Mouse (Mus musculus): ENCODE results near the gene Defb21. TPM values are rescaled to one million over a fixed set of nuclear protein-coding genes. Genes with fewer than 3 reads are reported as not detected.

Defb21 gene
- polyA plus RNA-seq, 1 experiment from 2014 or later, result not detected

DNA sequence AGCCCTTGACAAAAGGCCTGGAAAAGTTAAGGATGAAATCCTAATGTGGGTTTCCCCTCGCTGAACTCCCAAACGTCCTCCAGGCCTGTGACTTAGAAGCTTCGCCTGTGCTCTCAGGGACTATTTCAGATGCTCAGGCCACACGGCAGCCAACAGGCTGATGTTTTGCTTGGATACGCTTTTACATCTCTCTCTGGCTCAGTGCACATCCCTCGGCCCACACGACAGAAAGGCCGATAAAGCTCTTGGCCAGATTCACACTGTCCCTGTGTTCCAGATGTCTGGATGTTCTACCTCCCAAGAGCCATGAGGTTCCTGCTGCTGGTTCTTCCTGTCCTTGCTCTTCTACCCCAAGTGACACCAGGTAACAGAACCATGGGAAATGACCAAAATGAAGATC lies 940 bp downstream of the Defb21 start:
- Histone ChIP-seq H3K36me3 (replicated peaks; ENCODE audit: insufficient read depth, low read length) (no peaks in the 10 kb centered on the region), H3K4me1 (ENCODE audit: insufficient read depth) (no peaks in the 10 kb centered on the region), H3K27ac (ENCODE audit: low read depth) (no peak overlapping the region), H3K4me3 (ENCODE audit: low read depth, low read length) (no peak overlapping the region), H3K9ac (replicated peaks) (no peak overlapping the region), H3K4me2 (ENCODE audit: low read depth, low read length) (no peak overlapping the region), H3K9me3 (ENCODE audit: low read length) (no peaks in the 10 kb centered on the region), H3K27me3 (ENCODE audit: insufficient read depth, low read length) (no peaks in the 10 kb centered on the region)
- no peak for DNase-seq
- ATAC-seq, result no peak
- TF ChIP-seq EP300 (IDR thresholded peaks at IDR 0.05; ENCODE audit: low read depth) (no peak), CTCF (IDR thresholded peaks at IDR 0.05; ENCODE audit: low read depth) (no peak)
- WGBS (ENCODE audit: insufficient replicate concordance), result 77% methylated on average over 8 of the region's 8 CpGs

DNA sequence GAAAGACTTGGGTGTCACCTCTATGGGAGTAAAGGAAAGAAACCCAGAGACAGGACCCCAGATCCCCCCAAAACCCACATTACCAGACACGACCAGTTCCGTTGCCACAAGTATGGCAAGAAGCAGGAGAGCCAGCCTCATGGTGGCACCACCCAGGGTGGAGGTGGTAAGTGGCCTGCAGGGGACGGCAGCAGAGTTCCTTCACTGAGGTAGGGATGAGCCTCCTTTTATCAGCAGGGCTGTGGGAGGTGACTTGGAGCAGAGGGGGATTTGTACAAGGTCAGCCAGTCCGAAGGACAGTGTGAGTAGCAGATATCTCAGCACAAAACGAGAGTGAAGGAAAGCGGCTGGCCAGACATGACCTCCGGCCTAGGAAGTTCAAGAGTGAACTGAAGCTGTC lies 7.6 kb downstream of the Defb21 start, which contains the start of gene Defb19:
TSS of gene Defb19 (minus strand) at position 206 of the 400 bp plus-strand sequence.
- no peak within 1 kb of the TSS for H3K27ac ChIP-seq (ENCODE audit: low read depth)
- TF ChIP-seq CTCF (IDR thresholded peaks at IDR 0.05; ENCODE audit: low read depth) (no peak), EP300 (IDR thresholded peaks at IDR 0.05; ENCODE audit: low read depth) (no peak)
- no peak for ATAC-seq

DNA sequence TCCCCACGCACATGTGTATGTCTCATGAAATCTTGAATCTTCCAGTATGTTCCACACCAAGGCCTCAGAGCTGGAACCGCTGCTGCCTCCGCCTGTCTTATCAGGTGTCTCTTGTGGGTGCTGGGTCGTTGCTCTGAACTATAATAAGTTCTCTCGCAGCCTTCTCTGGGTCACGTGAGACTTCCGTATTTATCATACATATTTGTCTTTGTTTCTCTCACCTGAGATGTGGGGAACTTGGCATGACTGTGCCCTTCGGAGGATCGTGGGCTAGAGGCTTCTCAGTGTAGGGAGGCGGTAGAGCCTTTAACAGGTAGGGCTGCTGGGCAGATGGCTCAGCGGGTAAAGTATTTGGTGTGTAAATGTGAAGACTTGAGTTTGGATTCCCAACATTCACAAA lies 8.1 kb downstream of the Defb21 start:
- Histone ChIP-seq H3K4me1 (ENCODE audit: insufficient read depth) (no peaks in the 10 kb centered on the region), H3K9me3 (ENCODE audit: low read length) (no peaks in the 10 kb centered on the region), H3K4me3 (ENCODE audit: low read depth, low read length) (no peak overlapping the region), H3K36me3 (replicated peaks; ENCODE audit: insufficient read depth, low read length) (no peaks in the 10 kb centered on the region), H3K27ac (ENCODE audit: low read depth) (no peak overlapping the region), H3K9ac (replicated peaks) (no peak overlapping the region), H3K27me3 (ENCODE audit: insufficient read depth, low read length) (no peaks in the 10 kb centered on the region), H3K4me2 (ENCODE audit: low read depth, low read length) (no peak overlapping the region)
- ATAC-seq, result no peak
- no peak for TF ChIP-seq EP300 (IDR thresholded peaks at IDR 0.05; ENCODE audit: low read depth)
- no peak for TF ChIP-seq CTCF (IDR thresholded peaks at IDR 0.05; ENCODE audit: low read depth)
- whole genome bisulfite sequencing (ENCODE audit: insufficient replicate concordance), result 76% methylated on average over 11 of the region's 11 CpGs
- DNase-seq, result no peak

More for the DNA sequence above, 7.6 kb downstream of the Defb21 start, which contains the start of gene Defb19:
- Histone ChIP-seq H3K4me3 (ENCODE audit: low read depth, low read length) (no peak within 1 kb of the TSS), H3K4me2 (ENCODE audit: low read depth, low read length) (no peak within 1 kb of the TSS), H3K9me3 (ENCODE audit: low read length) (no peaks in the 10 kb centered on the region), H3K27me3 (ENCODE audit: insufficient read depth, low read length) (no peaks in the 10 kb centered on the region), H3K9ac (replicated peaks) (no peak within 1 kb of the TSS), H3K4me1 (ENCODE audit: insufficient read depth) (no peaks in the 10 kb centered on the region), H3K36me3 (replicated peaks; ENCODE audit: insufficient read depth, low read length) (no peaks in the 10 kb centered on the region)
- no peak for DNase-seq
- 63% methylated on average over 7 of the region's 7 CpGs for WGBS (ENCODE audit: insufficient replicate concordance)

DNA sequence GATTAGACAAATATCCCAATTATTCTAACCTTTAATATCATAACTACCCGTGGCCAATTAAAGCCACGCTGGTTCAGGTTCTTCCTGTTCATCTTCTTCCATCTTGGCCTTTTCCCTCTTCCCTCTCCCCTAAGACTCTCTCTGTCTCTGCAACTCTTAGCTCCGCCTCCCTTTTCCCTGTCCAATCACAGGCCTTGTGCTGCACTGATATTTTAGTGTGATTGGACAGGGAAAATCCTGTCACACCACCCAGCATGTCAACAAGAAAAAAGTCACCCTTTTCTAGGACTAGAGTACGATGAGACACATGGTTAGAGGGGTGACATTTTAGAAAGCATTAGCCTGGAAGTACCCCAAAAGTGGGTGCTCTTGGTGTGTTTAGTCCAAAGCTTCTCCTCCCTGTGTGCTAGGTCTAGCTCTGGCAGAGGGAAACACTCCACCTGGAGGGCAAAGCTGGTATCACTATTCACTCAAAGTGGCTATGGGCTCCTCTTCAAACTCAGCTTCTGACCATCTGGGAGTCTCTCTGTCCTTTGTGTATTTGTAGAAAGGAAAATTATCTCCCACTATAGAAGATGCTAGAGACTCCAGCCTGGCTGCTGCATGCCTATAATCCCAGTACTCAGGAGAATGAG lies 14.5 kb downstream of the Defb21 start:
- no peaks in the 10 kb centered on the region for H3K9me3 ChIP-seq (ENCODE audit: low read length)
- 60% methylated on average over 4 of the region's 4 CpGs for WGBS (ENCODE audit: insufficient replicate concordance)
- TF ChIP-seq EP300 (IDR thresholded peaks at IDR 0.05; ENCODE audit: low read depth) (no peak), CTCF (IDR thresholded peaks at IDR 0.05; ENCODE audit: low read depth) (peak; percentile 53)
- no peak overlapping the region for H3K4me2 ChIP-seq (ENCODE audit: low read depth, low read length)
- H3K27me3 ChIP-seq (ENCODE audit: insufficient read depth, low read length), result no peaks in the 10 kb centered on the region
- no peak overlapping the region for H3K4me3 ChIP-seq (ENCODE audit: low read depth, low read length)
- H3K9ac ChIP-seq (replicated peaks), result no peak overlapping the region
- no peaks in the 10 kb centered on the region for H3K36me3 ChIP-seq (replicated peaks; ENCODE audit: insufficient read depth, low read length)
- ATAC-seq, result no peak
- no peak overlapping the region for H3K27ac ChIP-seq (ENCODE audit: low read depth)
- peak; percentile 21 for DNase-seq
- no peaks in the 10 kb centered on the region for H3K4me1 ChIP-seq (ENCODE audit: insufficient read depth)

DNA sequence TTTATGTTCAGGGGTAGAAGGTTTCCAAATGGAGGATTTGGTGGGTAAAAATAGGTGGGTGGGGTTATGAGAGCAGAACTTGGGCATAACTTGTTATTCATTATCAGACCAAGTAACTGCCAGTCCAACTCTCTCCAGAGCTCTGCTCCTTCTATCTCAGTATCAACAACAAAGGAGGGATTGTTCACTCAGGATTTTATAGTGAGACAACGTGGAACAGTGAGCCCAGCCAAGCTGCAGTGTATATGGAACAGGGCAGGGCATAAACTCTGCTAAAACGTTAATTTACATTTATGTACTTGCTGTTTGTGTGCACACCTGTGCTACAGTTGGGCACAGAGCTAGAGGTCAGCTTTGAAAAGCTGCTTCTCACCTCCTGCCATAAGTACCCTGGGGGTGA lies 15.9 kb downstream of the Defb21 start:
- TF ChIP-seq CTCF (IDR thresholded peaks at IDR 0.05; ENCODE audit: low read depth), result no peak
- TF ChIP-seq EP300 (IDR thresholded peaks at IDR 0.05; ENCODE audit: low read depth), result no peak
- Histone ChIP-seq H3K4me3 (ENCODE audit: low read depth, low read length) (no peak overlapping the region), H3K27ac (ENCODE audit: low read depth) (no peak overlapping the region), H3K4me2 (ENCODE audit: low read depth, low read length) (no peak overlapping the region), H3K27me3 (ENCODE audit: insufficient read depth, low read length) (no peaks in the 10 kb centered on the region), H3K4me1 (ENCODE audit: insufficient read depth) (no peaks in the 10 kb centered on the region), H3K36me3 (replicated peaks; ENCODE audit: insufficient read depth, low read length) (no peaks in the 10 kb centered on the region), H3K9me3 (ENCODE audit: low read length) (no peaks in the 10 kb centered on the region), H3K9ac (replicated peaks) (no peak overlapping the region)
- DNase-seq (no peak), ATAC-seq (no peak)
- 40% methylated on average over 2 of the region's 2 CpGs for WGBS (ENCODE audit: insufficient replicate concordance)

DNA sequence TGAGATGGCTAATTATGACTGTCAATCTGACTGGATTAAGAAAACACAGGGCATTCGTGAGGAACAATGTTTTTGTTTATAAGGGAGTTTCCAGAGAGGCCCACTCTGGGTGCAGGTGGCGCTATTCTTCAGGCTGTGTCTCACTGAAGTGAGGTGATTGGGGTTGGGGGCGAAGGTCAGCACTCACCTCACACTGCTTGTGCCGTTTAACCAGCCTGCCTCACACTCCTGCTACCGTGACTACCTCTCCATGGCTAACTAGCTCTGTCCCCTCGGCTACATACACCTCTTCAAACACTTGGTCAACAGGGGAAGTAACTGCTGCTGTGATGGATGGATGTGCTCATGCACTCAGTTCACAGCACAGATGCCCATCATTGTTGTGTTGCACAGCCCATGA lies 16.5 kb downstream of the Defb21 start:
- Histone ChIP-seq H3K4me1 (ENCODE audit: insufficient read depth) (no peaks in the 10 kb centered on the region), H3K4me3 (ENCODE audit: low read depth, low read length) (no peak overlapping the region), H3K36me3 (replicated peaks; ENCODE audit: insufficient read depth, low read length) (no peaks in the 10 kb centered on the region), H3K9ac (replicated peaks) (no peak overlapping the region), H3K4me2 (ENCODE audit: low read depth, low read length) (no peak overlapping the region), H3K27ac (ENCODE audit: low read depth) (no peak overlapping the region), H3K9me3 (ENCODE audit: low read length) (no peaks in the 10 kb centered on the region), H3K27me3 (ENCODE audit: insufficient read depth, low read length) (no peaks in the 10 kb centered on the region)
- DNase-seq (no peak), ATAC-seq (no peak)
- 40% methylated on average over 6 of the region's 6 CpGs for whole genome bisulfite sequencing (ENCODE audit: insufficient replicate concordance)
- TF ChIP-seq EP300 (IDR thresholded peaks at IDR 0.05; ENCODE audit: low read depth) (no peak), CTCF (IDR thresholded peaks at IDR 0.05; ENCODE audit: low read depth) (no peak)

All from liver, postnatal 0 days (tissue).